Mouse (Mus musculus) left cerebral cortex, postnatal 14 days (tissue): ENCODE measurements at regions not wholly inside any gene's neighbourhood (a gene's known extent, or its start where the extent isn't known, plus 50 kb on each side); places are given as distances from the start of the nearest gene placed in this dataset.

ENCODE experiments used
- DNase-seq, 2 experiments: peaks; one replicate each; pipeline ENCODE4 v3.0.0; 2021 to 2022; ENCODE audit warnings: low spot score in 2 of 2, mixed read lengths in 1 of 2
- intact Hi-C: fragments of 180-260 bp; cut with DNase I; formaldehyde crosslinking; loops from one replicate; pipeline ENCODE4 v1.15.1; 2025

- DNase-seq: no peak
- intact Hi-C loops: no loop called here
Observed at GRCm38 (mm10) chr17:59429189-59429588, 416.0 kb upstream of the Nudt12 start.

GRCm38 (mm10) chr17:59421489-59421888 is 408.3 kb upstream of the Nudt12 start:
- intact Hi-C loops: no loop called here
- DNase-seq: peak in 1 of 2 experiments; percentile 5

GRCm38 (mm10) chr17:59409315-59409714 is 396.1 kb upstream of the Nudt12 start:
- intact Hi-C loops: no loop called here
- DNase-seq: no peak

- intact Hi-C loops: no loop called here
Observed at GRCm38 (mm10) chr17:59404525-59404924, 391.4 kb upstream of the Nudt12 start.

GRCm38 (mm10) chr17:59397404-59397803 is 384.2 kb upstream of the Nudt12 start:
- intact Hi-C loops: no loop called here
- no peak for DNase-seq

More at GRCm38 (mm10) chr17:59404525-59404924, 391.4 kb upstream of the Nudt12 start:
- DNase-seq: no peak

GRCm38 (mm10) chr17:59383107-59383438 is 369.9 kb upstream of the Nudt12 start:
- DNase-seq: no peak
- intact Hi-C loops: no loop called here

- no peak for DNase-seq
- intact Hi-C loops: no loop called here
Observed at GRCm38 (mm10) chr17:59382225-59383106, 369.3 kb upstream of the Nudt12 start.

GRCm38 (mm10) chr17:59373505-59374106 is 360.4 kb upstream of the Nudt12 start:
- DNase-seq: no peak
- intact Hi-C loops: no loop called here

GRCm38 (mm10) chr17:59369624-59370541 is 356.7 kb upstream of the Nudt12 start:
- intact Hi-C loops: no loop called here
- peak in 1 of 2 experiments; percentile 10 for DNase-seq

- DNase-seq: no peak
- intact Hi-C loops: no loop called here
Observed at GRCm38 (mm10) chr17:59365340-59365739, 352.2 kb upstream of the Nudt12 start.

- no peak for DNase-seq
- intact Hi-C loops: no loop called here
Observed at GRCm38 (mm10) chr17:59362110-59362509, 348.9 kb upstream of the Nudt12 start.

GRCm38 (mm10) chr17:59361119-59361518 is 347.9 kb upstream of the Nudt12 start:
- intact Hi-C loops: no loop called here
- DNase-seq: no peak

GRCm38 (mm10) chr17:59359503-59359902 is 346.3 kb upstream of the Nudt12 start:
- intact Hi-C loops: no loop called here
- DNase-seq: no peak

GRCm38 (mm10) chr17:59345526-59345925 is 332.4 kb upstream of the Nudt12 start:
- intact Hi-C loops: no loop called here
- no peak for DNase-seq

GRCm38 (mm10) chr17:59297939-59298338 is 284.8 kb upstream of the Nudt12 start:
- DNase-seq: no peak
- intact Hi-C loops: no loop called here

- intact Hi-C loops: no loop called here
- peak; percentile 28 to 38 for DNase-seq
Observed at GRCm38 (mm10) chr17:59281364-59281763, 268.2 kb upstream of the Nudt12 start.

- DNase-seq: peak in 1 of 2 experiments; percentile 3
- intact Hi-C loops: no loop called here
Observed at GRCm38 (mm10) chr17:59279811-59280210, 266.6 kb upstream of the Nudt12 start.

GRCm38 (mm10) chr17:59269613-59270012 is 256.4 kb upstream of the Nudt12 start:
- intact Hi-C loops: no loop called here
- DNase-seq: no peak

- intact Hi-C loops: no loop called here
- no peak for DNase-seq
Observed at GRCm38 (mm10) chr17:59249000-59249399, 235.8 kb upstream of the Nudt12 start.

- DNase-seq: peak in 1 of 2 experiments; percentile 1
- intact Hi-C loops: no loop called here
Observed at GRCm38 (mm10) chr17:59232251-59232650, 219.1 kb upstream of the Nudt12 start.
